Mouse (Mus musculus): ENCODE data around the gene Marcksl1. TPM values are rescaled to one million over a fixed set of nuclear protein-coding genes. Genes with fewer than 3 reads are reported as not detected.

Marcksl1 gene
- 1,413 and 1,583 TPM in 2 replicates for polyA plus RNA-seq (2012; rRNA removed)

DNA sequence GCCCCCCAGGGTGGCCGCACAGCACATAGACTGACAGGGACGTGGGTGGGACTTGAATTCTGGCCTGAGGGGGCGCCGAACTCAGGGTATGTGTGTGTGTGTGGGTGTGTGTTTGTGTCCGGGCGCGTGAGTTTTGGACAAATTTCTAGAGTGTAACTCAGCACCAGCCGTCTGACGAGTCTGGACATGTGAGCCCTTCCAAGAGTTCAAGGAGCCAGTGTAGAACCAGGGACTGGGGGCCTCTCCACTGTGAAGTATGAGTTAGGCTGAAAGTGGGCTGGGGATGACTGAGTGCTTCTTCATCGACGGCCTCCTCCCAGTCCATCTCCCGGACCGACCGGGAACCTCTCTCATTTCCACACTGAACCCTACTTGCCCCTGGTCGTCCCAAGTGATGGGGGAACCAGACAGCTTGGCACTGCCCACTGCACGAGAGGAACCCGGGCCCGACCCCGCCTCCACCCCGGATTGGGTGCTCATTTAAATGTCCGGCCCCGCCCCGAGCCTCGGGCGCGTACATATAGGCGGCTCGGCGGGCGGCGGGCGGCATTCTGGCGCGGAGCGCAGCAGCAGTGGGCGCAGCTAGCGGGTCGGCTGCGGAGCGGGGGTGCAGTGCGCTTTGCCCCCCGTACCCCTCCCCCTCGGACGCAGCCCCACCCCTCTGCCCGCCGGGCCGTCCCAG lies at the start of gene Marcksl1:
TSS of gene Marcksl1 (plus strand) at position 496 of the 682 bp plus-strand sequence.

DNA sequence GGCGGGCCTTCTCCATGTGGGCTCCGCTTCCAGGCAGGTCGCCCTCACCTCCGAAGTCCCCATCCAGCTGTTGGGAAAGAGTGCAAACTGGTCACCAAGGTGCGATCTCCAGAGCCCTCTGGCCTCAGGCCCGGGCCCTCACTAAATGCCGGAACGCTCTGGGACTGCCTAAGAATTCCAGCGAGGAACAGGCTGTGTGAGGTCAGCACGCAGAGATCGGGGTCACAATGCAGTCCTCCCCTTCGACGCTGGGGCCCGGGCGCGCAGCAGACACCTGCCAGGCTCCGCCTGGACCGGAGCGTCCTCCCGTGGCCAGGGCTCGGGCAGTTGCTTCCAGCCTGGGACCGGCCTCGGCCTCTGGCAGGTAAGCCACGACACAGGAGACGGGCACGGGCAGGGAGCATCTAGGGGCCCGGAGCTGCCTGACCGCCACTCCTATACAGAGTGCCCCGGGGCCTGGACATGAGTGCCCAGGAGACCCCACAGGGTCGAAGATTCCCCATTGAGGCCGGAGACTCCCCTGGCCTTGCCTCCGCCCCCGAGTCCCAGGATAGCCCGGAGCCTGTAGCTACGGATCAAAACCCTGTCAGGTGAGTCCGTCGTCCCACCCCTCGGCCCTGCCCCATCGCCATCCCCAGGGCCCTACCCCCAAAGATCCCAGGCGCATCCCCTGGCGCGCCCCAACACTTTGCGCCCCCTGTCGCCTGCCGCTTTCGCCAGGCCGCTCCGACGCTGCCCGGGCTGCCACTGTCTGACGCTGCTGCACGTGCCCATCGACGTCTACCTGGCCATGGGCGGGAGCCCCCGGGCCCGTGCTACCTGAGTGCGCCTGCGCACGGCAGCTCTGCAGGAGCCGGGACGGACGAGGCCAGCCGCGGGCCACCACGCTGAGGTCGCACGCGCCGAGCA lies 22.2 kb upstream of the Marcksl1 start, which contains the start of the genes Tssk3 and Fam229a:
TSS of gene Tssk3 (minus strand) at position 51 of the 909 bp plus-strand sequence.
TSS of gene Fam229a (plus strand) at position 219 of the 909 bp plus-strand sequence.

DNA sequence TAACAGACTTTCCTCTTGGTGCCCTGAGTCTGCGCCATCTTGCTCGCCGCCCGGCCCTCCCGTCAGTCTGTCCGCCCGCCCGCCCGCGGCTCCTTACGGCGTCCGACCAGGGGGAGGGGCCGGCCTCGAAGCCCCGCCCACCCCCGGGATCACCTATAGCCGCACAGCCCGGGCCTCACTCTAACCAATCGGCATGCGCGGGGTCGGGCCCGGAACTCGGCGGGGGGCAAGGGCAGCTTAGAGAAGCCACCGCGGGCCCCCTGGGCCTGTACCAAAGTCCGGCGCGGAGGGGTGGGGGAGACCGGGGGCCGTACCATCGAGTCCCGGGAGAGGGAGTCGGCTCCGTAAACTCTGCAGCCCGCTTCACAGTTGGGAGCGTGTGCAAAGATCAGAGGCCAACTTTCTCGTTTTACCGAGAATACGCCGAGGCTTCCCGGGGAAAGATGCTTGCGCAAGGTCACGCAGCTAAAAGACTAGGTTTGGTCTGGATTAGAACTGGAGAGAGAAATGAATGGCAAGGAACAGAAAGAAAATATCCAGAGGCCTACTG lies 29.3 kb downstream of the Marcksl1 start, which contains the start of gene Hdac1:
TSS of gene Hdac1 (minus strand) at position 122 of the 550 bp plus-strand sequence.

Other genes with a start within 250 kb of the Marcksl1 start
- gene Sync, start 226.0 kb upstream of the Marcksl1 start, polyA plus RNA-seq (2012; rRNA removed), result 0.74 and 1.4 TPM in 2 replicates
- 104 and 107 TPM in 2 replicates for gene Rbbp4, start 178.2 kb upstream of the Marcksl1 start, polyA plus RNA-seq (2012; rRNA removed)
- gene Zbtb8os, start 177.9 kb upstream of the Marcksl1 start, polyA plus RNA-seq (2012; rRNA removed), result 18.9 and 20.1 TPM in 2 replicates
- gene Zbtb8a, start 135.5 kb upstream of the Marcksl1 start, polyA plus RNA-seq (2012; rRNA removed), result 19.4 and 19.8 TPM in 2 replicates
- 6.8 and 6.9 TPM in 2 replicates for gene Zbtb8b, start 72.7 kb upstream of the Marcksl1 start, polyA plus RNA-seq (2012; rRNA removed)
- 16.2 and 21.8 TPM in 2 replicates for gene Bsdc1, start 52.0 kb upstream of the Marcksl1 start, polyA plus RNA-seq (2012; rRNA removed)
- gene Tssk3, start 22.6 kb upstream of the Marcksl1 start, polyA plus RNA-seq (2012; rRNA removed), result 0.41 and 0.62 TPM in 2 replicates
- gene Fam229a, start 22.4 kb upstream of the Marcksl1 start, polyA plus RNA-seq (2012; rRNA removed), result 0.74 and 0.80 TPM in 2 replicates
- gene Hdac1, start 29.1 kb downstream of the Marcksl1 start, polyA plus RNA-seq (2012; rRNA removed), result 93.2 and 95.2 TPM in 2 replicates
- gene Lck, start 60.1 kb downstream of the Marcksl1 start, polyA plus RNA-seq (2012; rRNA removed), result 14.9 and 16.0 TPM in 2 replicates
- 0.43 and 0.70 TPM in 2 replicates for gene Fam167b, start 65.0 kb downstream of the Marcksl1 start, polyA plus RNA-seq (2012; rRNA removed)
- gene Eif3i, start 87.1 kb downstream of the Marcksl1 start, polyA plus RNA-seq (2012; rRNA removed), result 287 and 302 TPM in 2 replicates
- gene Tmem234, start 87.1 kb downstream of the Marcksl1 start, polyA plus RNA-seq (2012; rRNA removed), result 150 and 156 TPM in 2 replicates
- gene Dcdc2b, start 100.7 kb downstream of the Marcksl1 start, polyA plus RNA-seq (2012; rRNA removed), result 4.7 and 5.5 TPM in 2 replicates
- 32.2 and 33.4 TPM in 2 replicates for gene Iqcc, start 105.5 kb downstream of the Marcksl1 start, polyA plus RNA-seq (2012; rRNA removed)
- 157 and 167 TPM in 2 replicates for gene Ccdc28b, start 110.4 kb downstream of the Marcksl1 start, polyA plus RNA-seq (2012; rRNA removed)
- gene Txlna, start 127.5 kb downstream of the Marcksl1 start, polyA plus RNA-seq (2012; rRNA removed), result 41.8 and 43.0 TPM in 2 replicates
- 43.4 and 44.3 TPM in 2 replicates for gene Kpna6, start 159.2 kb downstream of the Marcksl1 start, polyA plus RNA-seq (2012; rRNA removed)
- 42.1 and 47.1 TPM in 2 replicates for gene Tmem39b, start 183.3 kb downstream of the Marcksl1 start, polyA plus RNA-seq (2012; rRNA removed)
- gene Khdrbs1, start 228.7 kb downstream of the Marcksl1 start, polyA plus RNA-seq (2012; rRNA removed), result 58.4 and 71.5 TPM in 2 replicates